Mouse (Mus musculus): ENCODE data around the gene Fam71f1. TPM values are rescaled to one million over a fixed set of nuclear protein-coding genes. Genes with fewer than 3 reads are reported as not detected.
"Not testable (repeated sequence)": the region's sequence is repeated elsewhere in the genome, so short reads cannot be mapped to it uniquely, and the experiment has no call there.

Fam71f1 gene
- total RNA-seq, 2 experiments from 2014 or later = not detected

- no peak for DNase-seq
These were observed 10.6 kb downstream of the Fam71f1 start for GRCm38 (mm10) chr6:29329514-29329913.

- DNase-seq = not testable (repeated sequence)
These were observed 27.6 kb downstream of the Fam71f1 start for GRCm38 (mm10) chr6:29346512-29346911.

- DNase-seq = no peak
These were observed 28.2 kb downstream of the Fam71f1 start for GRCm38 (mm10) chr6:29347189-29347588.

GRCm38 (mm10) chr6:29347665-29348370 lies 28.9 kb downstream of the Fam71f1 start, which contains the start of gene Calu:
Gene Calu, plus strand, starts transcription at chr6:29348069.
- DNase-seq = peak; percentile 100

- DNase-seq = no peak
These were observed 29.4 kb downstream of the Fam71f1 start for GRCm38 (mm10) chr6:29348371-29348724.

GRCm38 (mm10) chr6:29351613-29352012 lies 32.7 kb downstream of the Fam71f1 start:
- DNase-seq = no peak

GRCm38 (mm10) chr6:29352816-29353215 lies 33.9 kb downstream of the Fam71f1 start:
- no peak for DNase-seq

- no peak for DNase-seq
These were observed 40.4 kb downstream of the Fam71f1 start for GRCm38 (mm10) chr6:29359386-29359785.

GRCm38 (mm10) chr6:29360211-29360610 lies 41.3 kb downstream of the Fam71f1 start:
- no peak for DNase-seq

- no peak for DNase-seq
These were observed 43.5 kb downstream of the Fam71f1 start for GRCm38 (mm10) chr6:29362246-29363128.

GRCm38 (mm10) chr6:29363129-29363515 lies 44.2 kb downstream of the Fam71f1 start:
- DNase-seq = no peak

- no peak for DNase-seq
These were observed 46.3 kb downstream of the Fam71f1 start for GRCm38 (mm10) chr6:29365277-29365676.

- DNase-seq = no peak
These were observed 58.4 kb downstream of the Fam71f1 start for GRCm38 (mm10) chr6:29377386-29377785.

GRCm38 (mm10) chr6:29378678-29379077 lies 59.7 kb downstream of the Fam71f1 start:
- DNase-seq = no peak

GRCm38 (mm10) chr6:29379954-29380353 lies 61.0 kb downstream of the Fam71f1 start:
- DNase-seq = no peak

- no peak for DNase-seq
These were observed 63.5 kb downstream of the Fam71f1 start for GRCm38 (mm10) chr6:29382442-29382841.

Other genes with a start within 250 kb of the Fam71f1 start
- 10 to 100 TPM; 30.3 to 32.5 TPM for gene Rbm28, start 154.1 kb upstream of the Fam71f1 start, total RNA-seq (2021)
- 1 to 10 TPM; 7.3 to 7.7 TPM for gene Prrt4, start 139.6 kb upstream of the Fam71f1 start, total RNA-seq (2021)
- 10 to 100 TPM; 29.5 to 30.6 TPM for gene Impdh1, start 102.8 kb upstream of the Fam71f1 start, total RNA-seq (2021)
- gene Hilpda, start 46.7 kb upstream of the Fam71f1 start, total RNA-seq (2021) = 1 to 10 TPM; 9.0 to 9.6 TPM
- gene Fam71f2, start 39.5 kb upstream of the Fam71f1 start, total RNA-seq (2021) = under 1 TPM in 1 of 2 experiments, not detected in 1; 0.32 TPM
- 100 to 1,000 TPM; 352 to 357 TPM for gene Calu, start 28.9 kb downstream of the Fam71f1 start, total RNA-seq (2021)
- not detected for gene Opn1sw, start 69.3 kb downstream of the Fam71f1 start, total RNA-seq (2021)
- gene Ccdc136, start 77.2 kb downstream of the Fam71f1 start, total RNA-seq (2021) = 10 to 100 TPM; 10.6 to 15.8 TPM
- gene Flnc, start 114.1 kb downstream of the Fam71f1 start, total RNA-seq (2021) = 100 to 1,000 TPM; 303 to 309 TPM
- gene Atp6v1f, start 148.6 kb downstream of the Fam71f1 start, total RNA-seq (2021) = 100 to 1,000 TPM; 110 to 117 TPM
- not detected for gene Atp6v1fnb, start 152.3 kb downstream of the Fam71f1 start, total RNA-seq (2021)
- gene Kcp, start 188.8 kb downstream of the Fam71f1 start, total RNA-seq (2021) = 10 to 100 TPM; 11.6 to 15.1 TPM
- 1 to 10 TPM; 3.0 TPM for gene Irf5, start 207.5 kb downstream of the Fam71f1 start, total RNA-seq (2021)